Mouse (Mus musculus): ENCODE data around the gene Chit1. TPM values are rescaled to one million over a fixed set of nuclear protein-coding genes. Genes with fewer than 3 reads are reported as not detected.
A peak's percentile ranks its signal among the peaks of the same experiment; 100 is the strongest.

Gene Chit1
- polyA plus RNA-seq, 1 experiment = not detected

DNA sequence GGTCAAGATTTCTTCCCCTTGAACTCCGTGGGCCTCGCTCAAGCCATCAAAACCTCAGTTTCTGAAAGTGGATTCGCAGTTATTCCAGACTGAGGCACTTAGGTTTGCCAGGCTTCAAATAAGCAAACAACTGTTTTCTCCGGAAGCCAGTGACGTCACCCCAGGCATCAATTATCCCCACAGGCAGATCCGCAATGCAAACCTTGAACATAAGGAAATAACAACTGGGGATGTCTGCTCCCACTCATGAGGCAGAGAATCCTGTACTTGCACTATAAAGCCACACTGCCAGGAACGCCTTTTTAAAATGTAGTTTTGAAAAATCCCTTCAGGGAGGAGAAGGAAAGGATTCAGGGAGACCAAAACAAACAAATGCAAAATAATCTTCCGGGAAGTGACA, 4.4 kb downstream of the Chit1 start:
- no peaks in the 10 kb centered on the region for H3K4me1 ChIP-seq (ENCODE audit: control insufficient read depth, insufficient read depth, insufficient read length, low read length)
- H3K36me3 ChIP-seq (ENCODE audit: control insufficient read depth, insufficient read depth, low read length) = no peaks in the 10 kb centered on the region
- TF ChIP-seq POLR2A (IDR thresholded peaks at IDR 0.05; ENCODE audit: low read depth, low read length) (no peak), CTCF (IDR thresholded peaks at IDR 0.05; ENCODE audit: extremely low read depth, insufficient read length, insufficient replicate concordance, low read depth, low read length) (no peak)
- 73% methylated on average over 8 of the region's 8 CpGs for WGBS
- H3K4me3 ChIP-seq (ENCODE audit: low read depth, low read length) = no peak overlapping the region
- no peaks in the 10 kb centered on the region for H3K27me3 ChIP-seq (ENCODE audit: control insufficient read depth, insufficient read depth, low read length)
- no peak overlapping the region for H3K27ac ChIP-seq (ENCODE audit: insufficient read depth, low read depth, low read length)

DNA sequence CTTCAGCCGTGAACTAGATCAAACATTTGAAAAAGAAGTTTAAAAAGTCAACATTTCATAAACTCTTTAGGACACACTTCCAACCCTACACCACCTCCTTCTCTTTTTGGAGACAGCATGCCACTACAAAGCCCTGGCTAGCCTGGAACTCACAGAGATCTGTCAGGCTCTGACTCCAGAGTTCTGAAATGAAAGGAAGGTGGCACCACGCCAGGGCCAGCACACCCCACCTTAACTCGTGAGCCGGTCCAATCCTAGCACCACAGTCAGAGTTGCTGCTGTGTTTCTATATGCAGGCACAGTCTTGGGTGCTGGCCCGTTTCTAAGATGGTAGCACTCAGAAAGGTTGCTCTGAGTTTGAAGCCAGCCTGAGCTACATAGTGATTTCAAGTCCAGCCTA, 6.1 kb downstream of the Chit1 start:
- Histone ChIP-seq H3K27ac (ENCODE audit: insufficient read depth, low read depth, low read length) (no peak overlapping the region), H3K36me3 (ENCODE audit: control insufficient read depth, insufficient read depth, low read length) (no peaks in the 10 kb centered on the region), H3K27me3 (ENCODE audit: control insufficient read depth, insufficient read depth, low read length) (no peaks in the 10 kb centered on the region; the same call in 1 of the 2 replicates), H3K4me1 (ENCODE audit: control insufficient read depth, insufficient read depth, insufficient read length, low read length) (no peaks in the 10 kb centered on the region), H3K4me3 (ENCODE audit: low read depth, low read length) (no peak overlapping the region)
- no peak for TF ChIP-seq CTCF (IDR thresholded peaks at IDR 0.05; ENCODE audit: extremely low read depth, insufficient read length, insufficient replicate concordance, low read depth, low read length)
- no peak for TF ChIP-seq POLR2A (IDR thresholded peaks at IDR 0.05; ENCODE audit: low read depth, low read length)
- 52% methylated on average over 5 of the region's 5 CpGs for WGBS

DNA sequence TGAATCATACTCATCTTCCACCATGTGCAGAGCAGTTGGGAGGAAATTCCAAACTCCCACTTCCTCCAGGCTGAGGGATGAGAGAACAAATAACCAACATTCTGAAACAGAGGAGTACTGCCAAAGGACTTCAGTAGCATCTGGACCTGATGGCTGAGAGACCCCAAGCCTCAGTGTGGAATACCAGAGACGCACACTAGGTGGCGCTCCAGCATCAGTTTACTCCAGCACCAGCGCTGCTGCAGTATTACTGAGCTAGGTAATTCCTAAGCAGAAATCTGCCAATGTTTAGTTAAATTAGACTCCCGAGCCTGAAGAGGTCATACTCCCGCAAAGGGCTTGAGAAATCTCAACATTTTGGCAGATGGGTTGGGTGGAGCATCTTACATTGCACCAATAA, 9.1 kb downstream of the Chit1 start:
- no peak overlapping the region for H3K4me3 ChIP-seq (ENCODE audit: low read depth, low read length)
- H3K27me3 ChIP-seq (ENCODE audit: control insufficient read depth, insufficient read depth, low read length) = no peaks in the 10 kb centered on the region; the same call in 1 of the 2 replicates
- H3K4me1 ChIP-seq (ENCODE audit: control insufficient read depth, insufficient read depth, insufficient read length, low read length) = no peaks in the 10 kb centered on the region
- H3K27ac ChIP-seq (ENCODE audit: insufficient read depth, low read depth, low read length) = no peak overlapping the region
- TF ChIP-seq POLR2A (IDR thresholded peaks at IDR 0.05; ENCODE audit: low read depth, low read length) (no peak), CTCF (IDR thresholded peaks at IDR 0.05; ENCODE audit: extremely low read depth, insufficient read length, insufficient replicate concordance, low read depth, low read length) (peak; percentile 82; the same call in 1 of the 2 replicates)
- no peaks in the 10 kb centered on the region for H3K36me3 ChIP-seq (ENCODE audit: control insufficient read depth, insufficient read depth, low read length)
- 4% methylated on average over 5 of the region's 5 CpGs for WGBS

DNA sequence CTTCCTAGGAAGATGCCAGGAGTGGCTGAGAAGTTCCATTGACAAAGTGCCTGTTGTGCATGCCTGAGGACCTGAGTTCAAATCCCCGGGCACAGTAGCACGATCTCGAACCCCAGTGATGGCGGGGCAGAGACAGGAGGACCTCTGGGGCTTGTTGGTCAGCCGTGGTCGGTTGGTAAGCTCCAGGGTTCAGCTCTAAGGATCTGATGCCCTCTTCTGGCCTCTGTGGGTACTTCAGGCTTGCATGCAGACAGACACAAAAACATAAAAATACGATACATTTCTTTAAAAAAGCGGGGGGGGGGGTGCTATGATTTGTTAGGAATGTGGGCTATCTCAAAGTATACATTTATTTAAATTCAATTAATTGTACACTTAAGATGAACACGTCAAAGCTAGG, 11.2 kb downstream of the Chit1 start:
- Histone ChIP-seq H3K27me3 (ENCODE audit: control insufficient read depth, insufficient read depth, low read length) (no peaks in the 10 kb centered on the region; the same call in 1 of the 2 replicates), H3K36me3 (ENCODE audit: control insufficient read depth, insufficient read depth, low read length) (no peaks in the 10 kb centered on the region), H3K4me1 (ENCODE audit: control insufficient read depth, insufficient read depth, insufficient read length, low read length) (no peaks in the 10 kb centered on the region), H3K4me3 (ENCODE audit: low read depth, low read length) (no peak overlapping the region), H3K27ac (ENCODE audit: insufficient read depth, low read depth, low read length) (no peak overlapping the region)
- TF ChIP-seq POLR2A (IDR thresholded peaks at IDR 0.05; ENCODE audit: low read depth, low read length) = no peak
- TF ChIP-seq CTCF (IDR thresholded peaks at IDR 0.05; ENCODE audit: extremely low read depth, insufficient read length, insufficient replicate concordance, low read depth, low read length) = peak; percentile 59; the same call in 1 of the 2 replicates
- WGBS = 52% methylated on average over 9 of the region's 9 CpGs

GRCm38 (mm10) chr1:134133316-134133715, 22.3 kb downstream of the Chit1 start:
- WGBS = 53% methylated on average over 11 of the region's 11 CpGs

GRCm38 (mm10) chr1:134136351-134136750, 25.3 kb downstream of the Chit1 start:
- Histone ChIP-seq H3K36me3 (ENCODE audit: control insufficient read depth, insufficient read depth, low read length) (no peaks in the 10 kb centered on the region), H3K27ac (ENCODE audit: insufficient read depth, low read depth, low read length) (no peak overlapping the region), H3K4me1 (ENCODE audit: control insufficient read depth, insufficient read depth, insufficient read length, low read length) (no peaks in the 10 kb centered on the region), H3K27me3 (ENCODE audit: control insufficient read depth, insufficient read depth, low read length) (no peaks in the 10 kb centered on the region), H3K4me3 (ENCODE audit: low read depth, low read length) (no peak overlapping the region)
- WGBS = 66% methylated on average over 3 of the region's 3 CpGs
- TF ChIP-seq CTCF (IDR thresholded peaks at IDR 0.05; ENCODE audit: extremely low read depth, insufficient read length, insufficient replicate concordance, low read depth, low read length) = no peak
- no peak for TF ChIP-seq POLR2A (IDR thresholded peaks at IDR 0.05; ENCODE audit: low read depth, low read length)

More at GRCm38 (mm10) chr1:134133316-134133715, 22.3 kb downstream of the Chit1 start:
- Histone ChIP-seq H3K4me3 (ENCODE audit: low read depth, low read length) (no peak overlapping the region), H3K27ac (ENCODE audit: insufficient read depth, low read depth, low read length) (no peak overlapping the region), H3K27me3 (ENCODE audit: control insufficient read depth, insufficient read depth, low read length) (no peaks in the 10 kb centered on the region; the same call in 1 of the 2 replicates), H3K4me1 (ENCODE audit: control insufficient read depth, insufficient read depth, insufficient read length, low read length) (no peaks in the 10 kb centered on the region), H3K36me3 (ENCODE audit: control insufficient read depth, insufficient read depth, low read length) (no peaks in the 10 kb centered on the region)
- no peak for TF ChIP-seq POLR2A (IDR thresholded peaks at IDR 0.05; ENCODE audit: low read depth, low read length)
- no peak for TF ChIP-seq CTCF (IDR thresholded peaks at IDR 0.05; ENCODE audit: extremely low read depth, insufficient read length, insufficient replicate concordance, low read depth, low read length)

DNA sequence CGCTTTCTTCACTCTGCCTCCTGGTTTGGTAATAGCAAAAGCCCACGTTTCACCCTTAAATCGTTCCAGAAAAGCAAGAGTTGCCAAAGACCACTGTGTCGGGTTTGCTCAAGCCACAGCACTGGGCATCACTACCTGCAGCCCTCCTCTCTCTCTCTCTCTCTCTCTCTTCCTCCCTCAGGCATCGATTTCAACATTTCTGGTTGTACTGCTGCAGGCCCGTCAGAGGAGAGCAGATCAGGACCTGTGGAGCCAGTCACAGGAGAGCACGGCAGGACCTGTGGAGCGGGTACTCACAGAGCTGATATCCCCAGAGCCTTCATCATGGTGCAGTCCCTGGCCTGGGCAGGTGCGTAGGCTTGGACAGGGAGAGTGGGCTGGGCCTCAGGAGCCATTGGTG, 27.4 kb downstream of the Chit1 start:
- no peak overlapping the region for H3K4me3 ChIP-seq (ENCODE audit: low read depth, low read length)
- TF ChIP-seq POLR2A (IDR thresholded peaks at IDR 0.05; ENCODE audit: low read depth, low read length) (no peak), CTCF (IDR thresholded peaks at IDR 0.05; ENCODE audit: extremely low read depth, insufficient read length, insufficient replicate concordance, low read depth, low read length) (no peak)
- 83% methylated on average over 9 of the region's 9 CpGs for WGBS
- H3K27ac ChIP-seq (ENCODE audit: insufficient read depth, low read depth, low read length) = no peak overlapping the region
- H3K36me3 ChIP-seq (ENCODE audit: control insufficient read depth, insufficient read depth, low read length) = no peaks in the 10 kb centered on the region
- no peaks in the 10 kb centered on the region for H3K4me1 ChIP-seq (ENCODE audit: control insufficient read depth, insufficient read depth, insufficient read length, low read length)
- H3K27me3 ChIP-seq (ENCODE audit: control insufficient read depth, insufficient read depth, low read length) = no peaks in the 10 kb centered on the region
